In genomic region chr17:24168590-24169277, GRCm38 (mm10) we compare ENCODE assay signal across 8 mouse cellular contexts. TPM values are rescaled to one million over a fixed set of nuclear protein-coding genes. Genes with fewer than 3 reads are reported as not detected.
A peak's percentile ranks its signal among the peaks of the same experiment; 100 is the strongest.
DNase-seq lines count a peak whose midpoint lies in the region; ATAC-seq and TF ChIP-seq lines count a peak whose summit lies in the region.

No protein-coding gene starts in this region.

- no peaks in the 10 kb centered on the region for H3K27me3 ChIP-seq in ES-Bruce4 (ENCODE audit: control insufficient read depth, insufficient read depth, low read length, poor library complexity, severe bottlenecking)
- H3K27me3 ChIP-seq in heart, embryonic 14.5 days (ENCODE audit: control insufficient read depth, insufficient read depth, low read length), result no peaks in the 10 kb centered on the region
- H3K27me3 ChIP-seq in neural tube, embryonic 14.5 days (ENCODE audit: control insufficient read depth, insufficient read depth, low read length), result no peaks in the 10 kb centered on the region

- peak overlapping the region; percentile 73 for H3K4me3 ChIP-seq in ES-Bruce4 (ENCODE audit: low read depth, low read length)
- H3K4me3 ChIP-seq in brown adipose tissue, adult 24 weeks (ENCODE audit: insufficient read depth, low read depth, low read length), result peak overlapping the region; percentile 79
- H3K4me3 ChIP-seq in heart, embryonic 14.5 days (ENCODE audit: control insufficient read depth in 1 of 2, insufficient read depth in 1 of 2, low read depth in 1 of 2, low read length in 2 of 2), result peak overlapping the region; percentile 64 to 93
- peak overlapping the region; percentile 87 for H3K4me3 ChIP-seq in neural tube, embryonic 14.5 days (ENCODE audit: low read depth, low read length)

- TF ChIP-seq POLR2A in ES-Bruce4 (IDR thresholded peaks at IDR 0.05; ENCODE audit: insufficient read depth, low read length), result no peak

- peak; percentile 34 for DNase-seq in fat pad, adult 2 months (ENCODE audit: extremely low read depth, low read depth, low spot score)
- peak; percentile 76 for DNase-seq in kidney, postnatal 14 days
- DNase-seq in lung, adult 18-20 months, result peak; percentile 57 to 63
- DNase-seq in thymus, adult 18-20 months, result peak; percentile 55 to 74

- TF ChIP-seq CTCF in ES-Bruce4 (IDR thresholded peaks at IDR 0.05; ENCODE audit: low read depth, low read length), result no peak

- peak overlapping the region; percentile 55 for H3K27ac ChIP-seq in ES-Bruce4 (ENCODE audit: insufficient read depth, low read length)
- peak overlapping the region; percentile 99 for H3K27ac ChIP-seq in brown adipose tissue, adult 24 weeks (replicated peaks; ENCODE audit: low read depth, low read length)
- H3K27ac ChIP-seq in heart, embryonic 14.5 days (replicated peaks in 1 of 2; ENCODE audit: control insufficient read depth in 1 of 2, insufficient read depth in 1 of 2, low read depth in 2 of 2, low read length in 2 of 2), result peak overlapping the region; percentile 97
- peak overlapping the region; percentile 99 for H3K27ac ChIP-seq in neural tube, embryonic 14.5 days (ENCODE audit: low read depth, low read length)

- peak; percentile 63 for ATAC-seq in heart, embryonic 14.5 days (ENCODE audit: insufficient number of reproducible peaks, insufficient read depth, low FRiP score, low read depth)
- peak; percentile 61 for ATAC-seq in neural tube, embryonic 14.5 days (ENCODE audit: low read depth)

- peaks cover 13% of the 10 kb centered on the region for H3K36me3 ChIP-seq in ES-Bruce4 (ENCODE audit: control insufficient read depth, insufficient read depth, low read length, poor library complexity, severe bottlenecking)
- H3K36me3 ChIP-seq in heart, embryonic 14.5 days (ENCODE audit: control insufficient read depth, insufficient read depth, low read length), result peaks cover 32% of the 10 kb centered on the region
- peaks cover 15% of the 10 kb centered on the region for H3K36me3 ChIP-seq in neural tube, embryonic 14.5 days (ENCODE audit: control insufficient read depth, insufficient read depth, low read length)

- H3K9me3 ChIP-seq in ES-Bruce4 (replicated peaks; ENCODE audit: control insufficient read depth, insufficient read depth, low read length, poor library complexity, severe bottlenecking), result no peaks in the 10 kb centered on the region
- no peaks in the 10 kb centered on the region for H3K9me3 ChIP-seq in heart, embryonic 14.5 days (ENCODE audit: control insufficient read depth, low read length)
- H3K9me3 ChIP-seq in neural tube, embryonic 14.5 days (ENCODE audit: control insufficient read depth, low read length), result no peaks in the 10 kb centered on the region

- WGBS in heart, embryonic 14.5 days, result under 1% methylated on average over 40 of the region's 41 CpGs
- WGBS in neural tube, embryonic 14.5 days, result under 1% methylated on average over 35 of the region's 41 CpGs

- H3K9ac ChIP-seq in ES-Bruce4 (ENCODE audit: low read depth, poor library complexity, severe bottlenecking), result peak overlapping the region; percentile 77
- peak overlapping the region; percentile 90 for H3K9ac ChIP-seq in heart, embryonic 14.5 days (ENCODE audit: low read length)
- peak overlapping the region; percentile 94 for H3K9ac ChIP-seq in neural tube, embryonic 14.5 days (replicated peaks; ENCODE audit: low read depth, low read length)

- TF ChIP-seq EP300 in ES-Bruce4 (IDR thresholded peaks at IDR 0.05; ENCODE audit: insufficient read depth, low read depth, low read length), result 0 out of 2 replicates have a peak, but pooled peaks have one; percentile 1

- H3K4me2 ChIP-seq in heart, embryonic 14.5 days (ENCODE audit: low read length), result peak overlapping the region; percentile 79
- H3K4me2 ChIP-seq in neural tube, embryonic 14.5 days (ENCODE audit: low read depth, low read length), result peak overlapping the region; percentile 74

- H3K4me1 ChIP-seq in ES-Bruce4 (ENCODE audit: control insufficient read depth, insufficient read depth, low read length), result peaks cover 6% of the 10 kb centered on the region
- H3K4me1 ChIP-seq in brown adipose tissue, adult 24 weeks (ENCODE audit: control insufficient read depth, insufficient read depth, insufficient read length, low read length), result peaks cover 7% of the 10 kb centered on the region
- H3K4me1 ChIP-seq in heart, embryonic 14.5 days (ENCODE audit: control insufficient read depth in 2 of 2, insufficient read depth in 2 of 2, low read length in 2 of 2), result peaks cover 11 to 19% of the 10 kb centered on the region in 2 experiments
- H3K4me1 ChIP-seq in neural tube, embryonic 14.5 days (ENCODE audit: control insufficient read depth, insufficient read depth, low read length), result peaks cover 22% of the 10 kb centered on the region

RNA-seq across cellular contexts. Expression of gene Atp6v0c, which starts 0.8 kb away (rescaled TPM):
- polyA plus RNA-seq in ES-Bruce4 (2011; ENCODE audit: insufficient read depth, insufficient read length, low read depth, missing spikeins), result 254 and 307 TPM in 2 replicates
- 241 and 250 TPM in 2 replicates for polyA plus RNA-seq in brown adipose tissue, adult 24 weeks (2012; ENCODE audit: insufficient read depth, insufficient read length, missing spikeins)
- polyA plus RNA-seq in heart, embryonic 14.5 days (2014; fragmentation: Nextera tagmentation; extraction: Ambion mirVana), result 581 and 616 TPM in 2 replicates
- 1,444 and 1,794 TPM in 2 replicates for polyA plus RNA-seq in neural tube, embryonic 14.5 days (2014; fragmentation: Nextera tagmentation; extraction: Ambion mirVana)

RNA-seq across cellular contexts. Expression of gene Amdhd2, which starts 5.2 kb away (rescaled TPM):
- polyA plus RNA-seq in ES-Bruce4 (2011; ENCODE audit: insufficient read depth, insufficient read length, low read depth, missing spikeins), result 25.3 and 30.4 TPM in 2 replicates
- 13.4 and 16.2 TPM in 2 replicates for polyA plus RNA-seq in brown adipose tissue, adult 24 weeks (2012; ENCODE audit: insufficient read depth, insufficient read length, missing spikeins)
- polyA plus RNA-seq in heart, embryonic 14.5 days (2014; fragmentation: Nextera tagmentation; extraction: Ambion mirVana), result 23.6 and 26.0 TPM in 2 replicates
- polyA plus RNA-seq in neural tube, embryonic 14.5 days (2014; fragmentation: Nextera tagmentation; extraction: Ambion mirVana), result 28.8 and 31.6 TPM in 2 replicates

RNA-seq across cellular contexts. Expression of gene Pdpk1, which starts 18.0 kb away (rescaled TPM):
- 44.7 and 45.0 TPM in 2 replicates for polyA plus RNA-seq in ES-Bruce4 (2011; ENCODE audit: insufficient read depth, insufficient read length, low read depth, missing spikeins)
- polyA plus RNA-seq in brown adipose tissue, adult 24 weeks (2012; ENCODE audit: insufficient read depth, insufficient read length, missing spikeins), result 23.9 and 24.3 TPM in 2 replicates
- polyA plus RNA-seq in heart, embryonic 14.5 days (2014; fragmentation: Nextera tagmentation; extraction: Ambion mirVana), result 44.5 and 45.6 TPM in 2 replicates
- polyA plus RNA-seq in neural tube, embryonic 14.5 days (2014; fragmentation: Nextera tagmentation; extraction: Ambion mirVana), result 80.5 and 83.9 TPM in 2 replicates

RNA-seq across cellular contexts. Expression of gene Tbc1d24, which starts 36.6 kb away (rescaled TPM):
- polyA plus RNA-seq in ES-Bruce4 (2011; ENCODE audit: insufficient read depth, insufficient read length, low read depth, missing spikeins), result 14.4 and 16.6 TPM in 2 replicates
- polyA plus RNA-seq in brown adipose tissue, adult 24 weeks (2012; ENCODE audit: insufficient read depth, insufficient read length, missing spikeins), result 2.7 and 7.0 TPM in 2 replicates
- 4.3 and 4.5 TPM in 2 replicates for polyA plus RNA-seq in heart, embryonic 14.5 days (2014; fragmentation: Nextera tagmentation; extraction: Ambion mirVana)
- polyA plus RNA-seq in neural tube, embryonic 14.5 days (2014; fragmentation: Nextera tagmentation; extraction: Ambion mirVana), result 29.2 and 34.7 TPM in 2 replicates

RNA-seq across cellular contexts. Expression of gene Ntn3, which starts 40.6 kb away (rescaled TPM):
- polyA plus RNA-seq in ES-Bruce4 (2011; ENCODE audit: insufficient read depth, insufficient read length, low read depth, missing spikeins), result 0.88 and 0.96 TPM in 2 replicates
- 0.52 and 1.6 TPM in 2 replicates for polyA plus RNA-seq in brown adipose tissue, adult 24 weeks (2012; ENCODE audit: insufficient read depth, insufficient read length, missing spikeins)
- 1.3 and 1.6 TPM in 2 replicates for polyA plus RNA-seq in heart, embryonic 14.5 days (2014; fragmentation: Nextera tagmentation; extraction: Ambion mirVana)
- 5.0 and 5.3 TPM in 2 replicates for polyA plus RNA-seq in neural tube, embryonic 14.5 days (2014; fragmentation: Nextera tagmentation; extraction: Ambion mirVana)

Comparison
In these comparisons a context has a peak if more than half of its experiments do, and no peak if none do; other contexts are left out.
1. Peak in every context shown above with its lines: DNase-seq, ATAC-seq, H3K4me3 ChIP-seq and H3K27ac ChIP-seq.